Mouse (Mus musculus) limb, embryonic 11.5 days (tissue): ENCODE results near the gene Urah. TPM values are rescaled to one million over a fixed set of nuclear protein-coding genes. Genes with fewer than 3 reads are reported as not detected.
A peak's percentile ranks its signal among the peaks of the same experiment; 100 is the strongest.

Experiments
- ATAC-seq: fragments of 200-750 bp; cut with Nextera tagmentation; 2 replicates; pipeline ENCODE4 v1.8.0; 2017; ENCODE audit warnings: low read depth; ENCODE audit not compliant: insufficient number of reproducible peaks, low FRiP score, low TSS enrichment
- DNase-seq: peaks from one replicate; pipeline ENCODE4 v3.0.0-alpha.2; 2015; ENCODE audit warnings: low spot score
- H3K27ac ChIP-seq: fragments of 300-500 bp; sonication (generic); replicated peaks from 2 replicates; pipeline ENCODE4 v1.5.1; 2014; ENCODE audit warnings: low read depth, mild to moderate bottlenecking, low read length
- H3K27me3 ChIP-seq: fragments of 300-500 bp; sonication (generic); 2 replicates; pipeline ENCODE4 v1.6.1; 2014; ENCODE audit warnings: mild to moderate bottlenecking, low read length, mixed read lengths; ENCODE audit not compliant: control insufficient read depth, insufficient read depth
- H3K36me3 ChIP-seq: fragments of 300-500 bp; sonication (generic); 2 replicates; pipeline ENCODE4 v1.6.1; 2014; ENCODE audit warnings: mild to moderate bottlenecking, low read length, moderate library complexity, mixed read lengths; ENCODE audit not compliant: control insufficient read depth, insufficient read depth
- H3K4me1 ChIP-seq: fragments of 300-500 bp; sonication (generic); 2 replicates; pipeline ENCODE4 v1.6.1; 2014; ENCODE audit warnings: low read length, mixed read lengths; ENCODE audit not compliant: control insufficient read depth, insufficient read depth
- H3K4me2 ChIP-seq: fragments of 300-500 bp; sonication (generic); 2 replicates; pipeline ENCODE4 v1.6.1; 2014; ENCODE audit warnings: low read depth, mild to moderate bottlenecking, moderate library complexity; ENCODE audit not compliant: severe bottlenecking
- H3K4me3 ChIP-seq: fragments of 300-500 bp; sonication (generic); 2 replicates; pipeline ENCODE4 v1.5.1; 2014; ENCODE audit warnings: low read depth, low read length
- H3K9ac ChIP-seq: fragments of 300-500 bp; sonication (generic); 2 replicates; pipeline ENCODE4 v1.6.1; 2014; ENCODE audit warnings: mild to moderate bottlenecking, low read length
- H3K9me3 ChIP-seq: fragments of 300-500 bp; sonication (generic); 2 replicates; pipeline ENCODE4 v1.6.1; 2016; ENCODE audit warnings: low read length; ENCODE audit not compliant: control insufficient read depth
- WGBS: fragments of 180-500 bp; shearing (Covaris S2); extraction: QIAGEN DNeasy Blood & Tissue Kit; methylation state at CpG from one replicate; pipeline ENCODE4 v1.1.7; 2014; 5-methylcytosine and 5-hydroxymethylcytosine counted together
- polyA plus RNA-seq: library from polyadenylated mRNA; unstranded; fragments of >200 nt; fragmentation: Nextera tagmentation; extraction: Ambion mirVana; gene quantifications from 2 replicates; pipeline ENCODE4 v1.2.1, GENCODE M21; 2014

Urah gene
- polyA plus RNA-seq, result 0.68 and 0.78 TPM in 2 replicates

DNA sequence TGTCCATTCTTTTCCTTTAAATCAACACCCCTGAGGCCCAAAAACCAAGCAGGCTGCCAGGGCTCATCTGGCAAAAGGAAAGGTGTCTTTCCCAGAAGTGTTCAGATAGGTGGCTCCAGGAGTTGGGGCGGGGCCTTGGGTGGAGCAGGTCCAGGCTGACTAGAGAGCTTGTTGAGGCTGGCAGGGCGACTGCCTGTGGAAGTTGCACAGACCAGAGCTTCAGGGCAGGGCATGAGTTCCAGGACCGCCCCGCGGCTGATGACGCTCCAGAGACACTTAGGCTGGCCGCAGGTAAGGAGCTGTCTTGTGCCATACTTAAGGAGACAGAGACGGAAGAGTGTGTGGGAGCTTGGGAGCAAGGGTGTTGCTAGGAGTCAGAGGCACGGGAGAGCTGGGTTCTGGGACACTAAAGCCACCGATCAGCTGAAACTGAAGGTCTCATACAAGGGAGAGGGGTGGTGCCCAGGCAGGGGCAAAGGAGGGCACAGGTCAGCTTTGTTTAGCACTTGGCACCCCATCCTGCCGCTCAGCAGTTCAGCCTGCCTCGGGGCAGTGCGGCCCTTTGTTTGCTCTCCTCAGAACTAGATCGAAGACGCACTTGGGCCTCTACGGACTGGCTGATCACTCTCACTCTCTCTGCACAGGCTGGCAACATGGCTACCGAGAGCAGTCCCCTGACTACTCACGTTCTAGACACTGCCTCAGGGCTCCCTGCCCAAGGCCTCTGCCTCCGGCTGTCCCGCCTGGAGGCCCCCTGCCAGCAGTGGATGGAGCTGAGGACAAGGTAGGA is at the start of gene Urah:
Urah (plus strand) TSS at position 51 of the 790 bp plus-strand sequence.
- ATAC-seq (no peak), DNase-seq (no peak)
- Histone ChIP-seq H3K9ac (no peak within 1 kb of the TSS), H3K4me3 (no peak within 1 kb of the TSS), H3K27me3 (no peaks in the 10 kb centered on the region), H3K4me1 (no peaks in the 10 kb centered on the region), H3K36me3 (no peaks in the 10 kb centered on the region), H3K27ac (no peak within 1 kb of the TSS), H3K4me2 (no peak within 1 kb of the TSS; the same call in 1 of the 2 replicates), H3K9me3 (no peaks in the 10 kb centered on the region)
- WGBS, result 47% methylated on average over 20 of the region's 20 CpGs

DNA sequence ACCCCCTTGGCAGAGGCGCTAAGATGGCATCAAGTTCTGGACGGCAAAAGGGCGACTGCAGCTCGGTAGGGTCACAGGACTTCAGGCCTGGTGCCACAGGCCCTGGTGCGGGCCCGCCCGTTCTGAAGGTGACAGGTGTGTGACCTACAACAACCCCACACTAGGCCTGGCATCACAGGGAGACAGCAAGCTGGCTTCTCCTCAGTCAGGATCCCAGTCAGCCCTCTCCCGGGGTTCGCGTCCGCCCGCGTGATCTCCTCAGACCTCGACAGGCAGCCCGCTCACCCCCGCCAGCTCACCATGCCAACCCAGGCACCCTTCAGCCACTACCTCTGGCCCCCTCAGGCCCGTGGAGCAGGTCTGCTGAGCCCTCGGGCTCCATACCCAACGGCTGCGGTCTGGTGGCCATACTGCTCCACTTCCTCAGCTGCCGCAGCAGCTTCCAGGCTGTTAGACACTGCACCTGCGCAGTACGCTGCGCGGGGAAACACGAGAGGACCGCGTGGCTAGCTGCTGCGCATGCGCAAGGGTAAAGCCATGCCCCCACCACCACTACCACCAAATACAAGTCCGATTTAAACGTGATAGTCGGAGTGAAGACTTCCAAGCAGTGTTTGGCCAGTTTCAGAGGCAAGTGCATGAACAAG is 47.3 kb upstream of the Urah start, which contains the start of gene Syce1:
Syce1 (minus strand) TSS at position 447 of the 647 bp plus-strand sequence.
- Histone ChIP-seq H3K27me3 (no peaks in the 10 kb centered on the region), H3K36me3 (no peaks in the 10 kb centered on the region), H3K4me2 (no peak within 1 kb of the TSS), H3K27ac (no peak within 1 kb of the TSS), H3K9me3 (no peaks in the 10 kb centered on the region), H3K9ac (no peak within 1 kb of the TSS), H3K4me1 (no peaks in the 10 kb centered on the region), H3K4me3 (no peak within 1 kb of the TSS)
- WGBS, result 81% methylated on average over 33 of the region's 33 CpGs
- no peak for DNase-seq
- ATAC-seq, result no peak

GRCm38 (mm10) chr7:140788053-140788435 is 46.8 kb upstream of the Urah start:
- Histone ChIP-seq H3K9me3 (no peaks in the 10 kb centered on the region), H3K27ac (no peak overlapping the region), H3K4me2 (no peak overlapping the region), H3K4me1 (no peaks in the 10 kb centered on the region), H3K4me3 (no peak overlapping the region), H3K27me3 (no peaks in the 10 kb centered on the region), H3K9ac (no peak overlapping the region), H3K36me3 (no peaks in the 10 kb centered on the region)
- ATAC-seq (no peak), DNase-seq (no peak)
- 88% methylated on average over 7 of the region's 7 CpGs for WGBS

- 72% methylated on average over 4 of the region's 4 CpGs for WGBS
- Histone ChIP-seq H3K27me3 (no peaks in the 10 kb centered on the region), H3K4me1 (no peaks in the 10 kb centered on the region), H3K36me3 (no peaks in the 10 kb centered on the region), H3K4me3 (no peak overlapping the region), H3K27ac (no peak overlapping the region), H3K9me3 (no peaks in the 10 kb centered on the region), H3K4me2 (no peak overlapping the region), H3K9ac (no peak overlapping the region)
- ATAC-seq (no peak), DNase-seq (no peak)
Measured at GRCm38 (mm10) chr7:140793541-140793940, 41.3 kb upstream of the Urah start.

- H3K9me3 ChIP-seq, result no peaks in the 10 kb centered on the region
- no peaks in the 10 kb centered on the region for H3K36me3 ChIP-seq
- DNase-seq (no peak), ATAC-seq (no peak)
- no peak overlapping the region for H3K27ac ChIP-seq
- no peak overlapping the region for H3K4me2 ChIP-seq
- H3K9ac ChIP-seq, result no peak overlapping the region
- WGBS, result 88% methylated on average over 3 of the region's 3 CpGs
- no peaks in the 10 kb centered on the region for H3K27me3 ChIP-seq
- no peak overlapping the region for H3K4me3 ChIP-seq
- no peaks in the 10 kb centered on the region for H3K4me1 ChIP-seq
Measured at GRCm38 (mm10) chr7:140797619-140798018, 37.2 kb upstream of the Urah start.

GRCm38 (mm10) chr7:140798212-140798611 is 36.6 kb upstream of the Urah start:
- Histone ChIP-seq H3K27ac (no peak overlapping the region), H3K4me1 (no peaks in the 10 kb centered on the region), H3K36me3 (no peaks in the 10 kb centered on the region), H3K4me2 (no peak overlapping the region), H3K9ac (no peak overlapping the region), H3K27me3 (no peaks in the 10 kb centered on the region), H3K4me3 (no peak overlapping the region), H3K9me3 (no peaks in the 10 kb centered on the region)
- DNase-seq (no peak), ATAC-seq (no peak)
- 84% methylated on average over 2 of the region's 2 CpGs for WGBS

DNA sequence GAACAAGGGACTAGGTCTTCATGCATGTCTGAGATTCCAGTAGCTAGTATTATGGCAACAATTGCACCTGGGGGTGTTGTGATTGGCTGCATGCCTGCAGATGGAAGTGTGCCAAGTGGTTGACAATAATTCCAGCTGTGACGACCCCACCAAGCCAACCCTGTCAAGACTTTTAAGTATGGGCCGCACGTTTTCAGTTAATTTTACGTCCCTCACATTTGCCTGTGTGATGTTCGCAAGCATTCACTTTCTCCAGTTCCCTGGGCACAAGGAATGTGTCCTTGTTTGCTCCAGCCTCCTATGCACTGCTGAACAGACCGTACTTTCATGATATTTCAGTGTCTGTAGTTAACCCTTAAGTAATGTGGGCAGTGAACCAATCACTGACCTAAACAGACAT is 32.2 kb upstream of the Urah start:
- H3K9ac ChIP-seq, result no peak overlapping the region
- ATAC-seq (no peak), DNase-seq (no peak)
- H3K27ac ChIP-seq, result no peak overlapping the region
- H3K9me3 ChIP-seq, result no peaks in the 10 kb centered on the region
- no peaks in the 10 kb centered on the region for H3K36me3 ChIP-seq
- no peaks in the 10 kb centered on the region for H3K4me1 ChIP-seq
- H3K4me3 ChIP-seq, result no peak overlapping the region
- H3K4me2 ChIP-seq, result no peak overlapping the region
- H3K27me3 ChIP-seq, result no peaks in the 10 kb centered on the region
- 72% methylated on average over 6 of the region's 6 CpGs for WGBS

- DNase-seq (peak; percentile 31), ATAC-seq (no peak)
- Histone ChIP-seq H3K9ac (no peak overlapping the region), H3K9me3 (no peaks in the 10 kb centered on the region), H3K4me2 (no peak overlapping the region), H3K27me3 (no peaks in the 10 kb centered on the region), H3K4me3 (no peak overlapping the region), H3K27ac (no peak overlapping the region), H3K36me3 (no peaks in the 10 kb centered on the region), H3K4me1 (no peaks in the 10 kb centered on the region)
- WGBS, result 19% methylated on average over 1 of the region's 1 CpGs
Measured at GRCm38 (mm10) chr7:140805704-140806103, 29.1 kb upstream of the Urah start.
